Mouse (Mus musculus) heart, adult 2 months (tissue): Measurements from ENCODE around the gene Nme2.

Source experiments
- CTCF ChIP-seq: fragments of 200-600 bp; IDR thresholded peaks from 2 replicates; pipeline ENCODE4 v1.8.1; 2022; ENCODE audit warnings: antibody characterized with exemption, mild to moderate bottlenecking, moderate library complexity
- EP300 ChIP-seq: fragments of 200-500 bp; IDR thresholded peaks from 2 replicates; pipeline ENCODE4 v1.6.1; 2011; ENCODE audit warnings: low read depth, low read length, control low read depth; ENCODE audit not compliant: insufficient read depth
- POLR2A ChIP-seq: fragments of 200-500 bp; IDR thresholded peaks from 2 replicates; pipeline ENCODE4 v1.6.1; 2011; ENCODE audit warnings: mild to moderate bottlenecking, low read depth, low read length, control low read depth; ENCODE audit not compliant: insufficient read depth

DNA sequence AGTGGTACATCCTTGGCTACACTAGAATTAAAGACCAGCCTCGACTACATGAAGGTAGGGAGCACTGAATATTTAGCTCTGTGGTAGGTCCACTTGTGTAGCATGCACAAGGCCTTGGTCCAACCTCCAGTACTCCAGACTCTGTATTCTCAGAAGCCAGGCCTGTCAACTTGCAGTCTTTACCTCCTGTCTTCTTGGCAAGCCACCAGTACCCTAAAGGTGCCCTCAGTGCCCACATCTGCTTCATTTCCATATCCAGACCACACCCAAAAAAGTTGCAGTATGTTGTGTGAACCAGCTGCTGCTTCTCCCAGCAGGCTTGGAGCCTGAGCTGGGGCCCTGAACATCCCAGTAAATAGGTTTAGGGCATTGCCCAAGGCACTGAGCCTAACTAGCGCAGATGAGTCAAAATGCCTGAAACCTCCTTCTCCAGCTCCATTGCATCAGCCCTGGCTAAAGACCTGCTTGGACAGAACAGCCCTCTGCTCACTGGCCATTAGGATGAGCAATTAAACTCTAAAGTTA, 1.0 kb upstream of the Nme2 start:
- TF ChIP-seq POLR2A (no peak), EP300 (no peak), CTCF (no peak)
